Mouse (Mus musculus) stomach, postnatal 0 days (tissue): Measurements from ENCODE around the gene Ptp4a2.

Source experiments
- CTCF ChIP-seq: IDR thresholded peaks from 2 replicates; pipeline ENCODE4 v1.5.1; 2016; ENCODE audit warnings: antibody characterized with exemption, low read depth, mild to moderate bottlenecking, moderate library complexity
- EP300 ChIP-seq: optimal IDR thresholded peaks from 2 replicates; pipeline ENCODE3; 2016; ENCODE audit warnings: antibody characterized with exemption

GRCm38 (mm10) chr4:129771314-129771671 lies 39.7 kb upstream of the Ptp4a2 start:
- no peak for TF ChIP-seq CTCF
- TF ChIP-seq EP300, result no peak
